Mouse (Mus musculus): ENCODE measurements at regions not wholly inside any gene's neighbourhood (a gene's known extent, or its start where the extent isn't known, plus 50 kb on each side); places are given as distances from the start of the nearest gene placed in this dataset.

- no peak overlapping the region for H3K4me2 ChIP-seq (ENCODE audit: low read depth, low read length, severe bottlenecking)
- ATAC-seq (replicated peaks; ENCODE audit: low FRiP score) (no peak), DNase-seq (ENCODE audit: low spot score) (no peak)
- H3K9ac ChIP-seq (ENCODE audit: low read length) = no peak overlapping the region
- WGBS = 82% methylated on average over 3 of the region's 3 CpGs
- H3K27me3 ChIP-seq (ENCODE audit: control insufficient read depth, insufficient read depth, low read length) = no peaks in the 10 kb centered on the region
- no peak overlapping the region for H3K4me3 ChIP-seq (ENCODE audit: low read depth, low read length)
- H3K27ac ChIP-seq (ENCODE audit: low read depth, low read length) = no peak overlapping the region
- no peaks in the 10 kb centered on the region for H3K4me1 ChIP-seq (replicated peaks; ENCODE audit: control insufficient read depth, insufficient read depth, low read length)
- no peaks in the 10 kb centered on the region for H3K36me3 ChIP-seq (ENCODE audit: control insufficient read depth, insufficient read depth, low read length)
- H3K9me3 ChIP-seq (ENCODE audit: control insufficient read depth, low read length) = no peaks in the 10 kb centered on the region
Measured at GRCm38 (mm10) chr8:41970536-41970935, 553.7 kb upstream of the Frg1 start.

- H3K9ac ChIP-seq (ENCODE audit: low read length) = no peak overlapping the region
- no peaks in the 10 kb centered on the region for H3K27me3 ChIP-seq (ENCODE audit: control insufficient read depth, insufficient read depth, low read length)
- ATAC-seq (replicated peaks; ENCODE audit: low FRiP score) (no peak), DNase-seq (ENCODE audit: low spot score) (no peak)
- H3K9me3 ChIP-seq (ENCODE audit: control insufficient read depth, low read length) = no peaks in the 10 kb centered on the region
- H3K4me3 ChIP-seq (ENCODE audit: low read depth, low read length) = no peak overlapping the region
- no peaks in the 10 kb centered on the region for H3K4me1 ChIP-seq (replicated peaks; ENCODE audit: control insufficient read depth, insufficient read depth, low read length)
- H3K4me2 ChIP-seq (ENCODE audit: low read depth, low read length, severe bottlenecking) = no peak overlapping the region
- H3K27ac ChIP-seq (ENCODE audit: low read depth, low read length) = no peak overlapping the region
- H3K36me3 ChIP-seq (ENCODE audit: control insufficient read depth, insufficient read depth, low read length) = no peaks in the 10 kb centered on the region
- WGBS = 83% methylated on average over 3 of the region's 3 CpGs
Measured at GRCm38 (mm10) chr8:41969408-41969807, 552.5 kb upstream of the Frg1 start.

GRCm38 (mm10) chr8:41964088-41964487 is 547.2 kb upstream of the Frg1 start:
- Histone ChIP-seq H3K9me3 (ENCODE audit: control insufficient read depth, low read length) (no peaks in the 10 kb centered on the region), H3K9ac (ENCODE audit: low read length) (no peak overlapping the region), H3K4me1 (replicated peaks; ENCODE audit: control insufficient read depth, insufficient read depth, low read length) (no peaks in the 10 kb centered on the region), H3K27ac (ENCODE audit: low read depth, low read length) (no peak overlapping the region), H3K27me3 (ENCODE audit: control insufficient read depth, insufficient read depth, low read length) (no peaks in the 10 kb centered on the region), H3K4me2 (ENCODE audit: low read depth, low read length, severe bottlenecking) (no peak overlapping the region), H3K4me3 (ENCODE audit: low read depth, low read length) (no peak overlapping the region), H3K36me3 (ENCODE audit: control insufficient read depth, insufficient read depth, low read length) (no peaks in the 10 kb centered on the region)
- ATAC-seq (replicated peaks; ENCODE audit: low FRiP score) = no peak
- no peak for DNase-seq (ENCODE audit: low spot score)

- 93% methylated on average over 1 of the region's 1 CpGs for WGBS
- H3K27me3 ChIP-seq (ENCODE audit: control insufficient read depth, insufficient read depth, low read length) = no peaks in the 10 kb centered on the region
- no peak overlapping the region for H3K4me3 ChIP-seq (ENCODE audit: low read depth, low read length)
- H3K36me3 ChIP-seq (ENCODE audit: control insufficient read depth, insufficient read depth, low read length) = no peaks in the 10 kb centered on the region
- no peak for ATAC-seq (replicated peaks; ENCODE audit: low FRiP score)
- no peak overlapping the region for H3K9ac ChIP-seq (ENCODE audit: low read length)
- no peaks in the 10 kb centered on the region for H3K4me1 ChIP-seq (replicated peaks; ENCODE audit: control insufficient read depth, insufficient read depth, low read length)
- no peak overlapping the region for H3K27ac ChIP-seq (ENCODE audit: low read depth, low read length)
- no peak for DNase-seq (ENCODE audit: low spot score)
- H3K4me2 ChIP-seq (ENCODE audit: low read depth, low read length, severe bottlenecking) = no peak overlapping the region
- H3K9me3 ChIP-seq (ENCODE audit: control insufficient read depth, low read length) = no peaks in the 10 kb centered on the region
Measured at GRCm38 (mm10) chr8:41956878-41957277, 540.0 kb upstream of the Frg1 start.

GRCm38 (mm10) chr8:41950736-41951135 is 533.9 kb upstream of the Frg1 start:
- WGBS = 87% methylated on average over 1 of the region's 1 CpGs
- Histone ChIP-seq H3K27me3 (ENCODE audit: control insufficient read depth, insufficient read depth, low read length) (no peaks in the 10 kb centered on the region), H3K4me1 (replicated peaks; ENCODE audit: control insufficient read depth, insufficient read depth, low read length) (no peaks in the 10 kb centered on the region), H3K9ac (ENCODE audit: low read length) (no peak overlapping the region), H3K4me3 (ENCODE audit: low read depth, low read length) (no peak overlapping the region), H3K27ac (ENCODE audit: low read depth, low read length) (no peak overlapping the region), H3K36me3 (ENCODE audit: control insufficient read depth, insufficient read depth, low read length) (no peaks in the 10 kb centered on the region), H3K4me2 (ENCODE audit: low read depth, low read length, severe bottlenecking) (no peak overlapping the region), H3K9me3 (ENCODE audit: control insufficient read depth, low read length) (no peaks in the 10 kb centered on the region)
- ATAC-seq (replicated peaks; ENCODE audit: low FRiP score) (no peak), DNase-seq (ENCODE audit: low spot score) (no peak)

- WGBS = 89% methylated on average over 4 of the region's 4 CpGs
- no peak for ATAC-seq (replicated peaks; ENCODE audit: low FRiP score)
Measured at GRCm38 (mm10) chr8:41939298-41939697, 522.4 kb upstream of the Frg1 start.

GRCm38 (mm10) chr8:41921106-41921505 is 504.2 kb upstream of the Frg1 start:
- Histone ChIP-seq H3K27ac (ENCODE audit: low read depth, low read length) (no peak overlapping the region), H3K9me3 (ENCODE audit: control insufficient read depth, low read length) (peaks cover 3% of the 10 kb centered on the region; the same call in 1 of the 2 replicates), H3K4me3 (ENCODE audit: low read depth, low read length) (no peak overlapping the region), H3K9ac (ENCODE audit: low read length) (no peak overlapping the region), H3K27me3 (ENCODE audit: control insufficient read depth, insufficient read depth, low read length) (no peaks in the 10 kb centered on the region), H3K36me3 (ENCODE audit: control insufficient read depth, insufficient read depth, low read length) (no peaks in the 10 kb centered on the region), H3K4me2 (ENCODE audit: low read depth, low read length, severe bottlenecking) (no peak overlapping the region), H3K4me1 (replicated peaks; ENCODE audit: control insufficient read depth, insufficient read depth, low read length) (no peaks in the 10 kb centered on the region)
- DNase-seq (ENCODE audit: low spot score) (no peak), ATAC-seq (replicated peaks; ENCODE audit: low FRiP score) (no peak)
- WGBS = 73% methylated on average over 7 of the region's 7 CpGs

More at GRCm38 (mm10) chr8:41939298-41939697, 522.4 kb upstream of the Frg1 start:
- no peaks in the 10 kb centered on the region for H3K4me1 ChIP-seq (replicated peaks; ENCODE audit: control insufficient read depth, insufficient read depth, low read length)
- no peaks in the 10 kb centered on the region for H3K36me3 ChIP-seq (ENCODE audit: control insufficient read depth, insufficient read depth, low read length)
- H3K9ac ChIP-seq (ENCODE audit: low read length) = no peak overlapping the region
- H3K9me3 ChIP-seq (ENCODE audit: control insufficient read depth, low read length) = no peaks in the 10 kb centered on the region
- H3K4me3 ChIP-seq (ENCODE audit: low read depth, low read length) = no peak overlapping the region
- no peaks in the 10 kb centered on the region for H3K27me3 ChIP-seq (ENCODE audit: control insufficient read depth, insufficient read depth, low read length)
- no peak overlapping the region for H3K4me2 ChIP-seq (ENCODE audit: low read depth, low read length, severe bottlenecking)
- no peak overlapping the region for H3K27ac ChIP-seq (ENCODE audit: low read depth, low read length)
- DNase-seq (ENCODE audit: low spot score) = no peak

- no peak overlapping the region for H3K9ac ChIP-seq (ENCODE audit: low read length)
- no peaks in the 10 kb centered on the region for H3K36me3 ChIP-seq (ENCODE audit: control insufficient read depth, insufficient read depth, low read length)
- H3K9me3 ChIP-seq (ENCODE audit: control insufficient read depth, low read length) = peaks cover 3% of the 10 kb centered on the region; the same call in 1 of the 2 replicates
- no peaks in the 10 kb centered on the region for H3K27me3 ChIP-seq (ENCODE audit: control insufficient read depth, insufficient read depth, low read length)
- no peak for ATAC-seq (replicated peaks; ENCODE audit: low FRiP score)
- H3K4me3 ChIP-seq (ENCODE audit: low read depth, low read length) = no peak overlapping the region
- H3K4me1 ChIP-seq (replicated peaks; ENCODE audit: control insufficient read depth, insufficient read depth, low read length) = no peaks in the 10 kb centered on the region
- DNase-seq (ENCODE audit: low spot score) = no peak
- no peak overlapping the region for H3K4me2 ChIP-seq (ENCODE audit: low read depth, low read length, severe bottlenecking)
- no peak overlapping the region for H3K27ac ChIP-seq (ENCODE audit: low read depth, low read length)
- WGBS = 84% methylated on average over 3 of the region's 3 CpGs
Measured at GRCm38 (mm10) chr8:41920536-41920935, 503.7 kb upstream of the Frg1 start.

GRCm38 (mm10) chr8:41878029-41878748 is 461.3 kb upstream of the Frg1 start:
- Histone ChIP-seq H3K36me3 (ENCODE audit: control insufficient read depth, insufficient read depth, low read length) (no peaks in the 10 kb centered on the region), H3K27me3 (ENCODE audit: control insufficient read depth, insufficient read depth, low read length) (no peaks in the 10 kb centered on the region), H3K9ac (ENCODE audit: low read length) (no peak overlapping the region), H3K9me3 (ENCODE audit: control insufficient read depth, low read length) (no peaks in the 10 kb centered on the region), H3K4me1 (replicated peaks; ENCODE audit: control insufficient read depth, insufficient read depth, low read length) (no peaks in the 10 kb centered on the region), H3K27ac (ENCODE audit: low read depth, low read length) (0 out of 2 replicates have a peak overlapping the region, but pooled peaks have one; percentile 18), H3K4me3 (ENCODE audit: low read depth, low read length) (no peak overlapping the region), H3K4me2 (ENCODE audit: low read depth, low read length, severe bottlenecking) (no peak overlapping the region)
- no peak for DNase-seq (ENCODE audit: low spot score)
- ATAC-seq (replicated peaks; ENCODE audit: low FRiP score) = peak; percentile 88
- 13% methylated on average over 2 of the region's 2 CpGs for WGBS
